Mouse (Mus musculus): ENCODE measurements around the gene Otulinl. TPM values are rescaled to one million over a fixed set of nuclear protein-coding genes. Genes with fewer than 3 reads are reported as not detected.

The Otulinl gene
- total and polyA plus RNA-seq, 3 experiments, result 0.84 to 2.5 (median 1.7) TPM

DNA sequence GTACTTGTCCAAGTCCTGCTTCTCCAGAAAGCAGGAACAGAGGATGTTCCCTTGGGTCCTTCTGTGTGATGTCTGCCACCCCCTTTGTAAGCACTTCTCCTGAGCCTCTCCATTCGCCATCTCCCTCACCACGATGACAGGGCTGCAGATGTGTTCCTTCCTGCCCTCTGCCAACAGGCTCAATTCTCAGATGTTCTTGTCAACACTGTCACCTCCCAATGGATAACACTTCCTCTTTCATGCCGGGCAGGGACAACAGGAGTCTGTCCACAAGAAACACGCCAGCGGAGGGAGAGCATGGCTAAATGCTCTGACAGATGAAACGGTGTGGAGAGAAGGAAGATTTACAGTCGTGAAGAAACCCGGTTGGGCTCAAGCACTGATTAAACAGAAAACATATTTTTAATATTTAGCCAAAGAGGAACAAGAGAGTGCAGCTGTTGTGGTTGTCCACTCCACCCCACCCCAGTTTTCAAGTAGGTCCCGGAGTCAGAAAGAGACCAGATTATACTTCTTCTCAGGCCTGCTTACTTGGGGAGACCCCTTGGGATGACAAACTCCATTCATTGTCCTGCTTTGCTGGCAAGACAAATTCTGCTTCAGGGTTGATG is 6.8 kb upstream of the Otulinl start:
- Histone ChIP-seq H3K4me3 (replicated peaks in 1 of 3; ENCODE audit: low read depth in 2 of 3, low read length in 2 of 3, poor library complexity in 1 of 3) (no peak overlapping the region), H3K36me3 (replicated peaks in 1 of 2; ENCODE audit: control insufficient read depth in 1 of 2, insufficient read depth in 1 of 2, low read length in 1 of 2) (no peaks in the 10 kb centered on the region), H3K27ac (ENCODE audit: insufficient read depth, low read depth) (no peak overlapping the region), H3K9me3 (replicated peaks; ENCODE audit: low read length) (no peaks in the 10 kb centered on the region), H3K27me3 (replicated peaks) (peaks cover 4% of the 10 kb centered on the region), H3K9ac (ENCODE audit: insufficient read depth, low read depth) (no peak overlapping the region), H3K4me1 (ENCODE audit: control insufficient read depth in 1 of 2, insufficient read depth in 2 of 2) (peaks cover 3 to 5% of the 10 kb centered on the region in 2 experiments; a peak in 2 of 4 replicates), H3K4me2 (ENCODE audit: insufficient read depth, low read depth, poor library complexity, severe bottlenecking) (no peak overlapping the region), H3K79me2 (replicated peaks; ENCODE audit: control insufficient read depth, extremely low read depth, insufficient read depth, poor library complexity, severe bottlenecking) (no peaks in the 10 kb centered on the region)
- no peak for DNase-seq (ENCODE audit: extremely low read depth)
- TF ChIP-seq MEF2A (IDR thresholded peaks at IDR 0.05; ENCODE audit: borderline replicate concordance, low read depth, low read length) (no peak), MXI1 (IDR thresholded peaks at IDR 0.05; ENCODE audit: low read depth, low read length) (no peak), POLR2A (IDR thresholded peaks at IDR 0.05; ENCODE audit: low read depth, low read length) (no peak), SMC3 (IDR thresholded peaks at IDR 0.05; ENCODE audit: low read depth, low read length) (no peak), GABPA (IDR thresholded peaks at IDR 0.05; ENCODE audit: insufficient replicate concordance, low read depth, low read length) (no peak), BHLHE40 (IDR thresholded peaks at IDR 0.05; ENCODE audit: low read depth, low read length) (no peak), ZNF384 (IDR thresholded peaks at IDR 0.05; ENCODE audit: low read depth, low read length) (no peak), IRF4 (IDR thresholded peaks at IDR 0.05; ENCODE audit: low read depth, low read length) (no peak), KAT2A (IDR thresholded peaks at IDR 0.05; ENCODE audit: insufficient replicate concordance, low read length) (no peak), EP300 (IDR thresholded peaks at IDR 0.05; ENCODE audit: low read length) (no peak), E2F4 (IDR thresholded peaks at IDR 0.05; ENCODE audit: insufficient replicate concordance, low read depth, low read length) (no peak), MAFK (IDR thresholded peaks at IDR 0.05; ENCODE audit: insufficient replicate concordance, low read length) (no peak), ZKSCAN1 (IDR thresholded peaks at IDR 0.05; ENCODE audit: borderline replicate concordance, low read depth, low read length) (no peak)
- dilution Hi-C loops (cut with MboI; ENCODE audit: extremely low pct_ligation_motif_present, extremely low pct_unique_long_range_greater_than_20kb, low sequenced_read_pairs) (no loop called here), in situ Hi-C loops (cut with MboI; ENCODE audit: low pct_ligation_motif_present, low pct_unique_long_range_greater_than_20kb, low sequenced_read_pairs) (no loop called here)

DNA sequence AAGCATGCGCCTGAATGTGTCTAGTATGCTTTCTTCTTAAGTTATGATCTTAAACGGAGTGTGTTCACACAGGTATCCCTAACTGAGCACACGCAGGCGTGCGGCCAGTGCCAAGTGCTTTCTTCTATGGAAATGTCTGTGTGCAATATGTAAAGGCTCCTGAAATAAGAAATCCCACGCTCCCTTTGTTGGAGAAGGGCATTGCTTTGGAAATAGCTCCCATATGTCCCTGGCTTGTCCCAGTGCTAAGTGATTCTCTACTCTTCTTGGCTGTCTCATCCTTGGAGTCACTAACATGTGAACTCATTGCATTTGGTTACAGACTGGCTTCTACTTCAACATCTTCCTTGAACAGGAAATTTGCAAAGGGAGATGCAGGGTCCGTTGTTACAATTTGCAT is 3.4 kb upstream of the Otulinl start:
- peaks cover 23% of the 10 kb centered on the region for H3K27me3 ChIP-seq (replicated peaks)

More for the DNA sequence above, 3.4 kb upstream of the Otulinl start:
- H3K79me2 ChIP-seq (replicated peaks; ENCODE audit: control insufficient read depth, extremely low read depth, insufficient read depth, poor library complexity, severe bottlenecking), result no peaks in the 10 kb centered on the region
- DNase-seq (ENCODE audit: extremely low read depth), result no peak
- H3K9ac ChIP-seq (ENCODE audit: insufficient read depth, low read depth), result no peak overlapping the region
- H3K4me1 ChIP-seq (ENCODE audit: control insufficient read depth in 1 of 2, insufficient read depth in 2 of 2), result peaks cover 6 to 15% of the 10 kb centered on the region in 2 experiments
- H3K4me2 ChIP-seq (ENCODE audit: insufficient read depth, low read depth, poor library complexity, severe bottlenecking), result no peak overlapping the region
- no peaks in the 10 kb centered on the region for H3K9me3 ChIP-seq (replicated peaks; ENCODE audit: low read length)
- no peak overlapping the region for H3K4me3 ChIP-seq (replicated peaks in 1 of 3; ENCODE audit: low read depth in 2 of 3, low read length in 2 of 3, poor library complexity in 1 of 3)
- no peak for TF ChIP-seq KAT2A (IDR thresholded peaks at IDR 0.05; ENCODE audit: insufficient replicate concordance, low read length)
- TF ChIP-seq JUND (conservative IDR thresholded peaks at IDR 0.05; ENCODE audit: low read depth, low read length), result no peak
- TF ChIP-seq MEF2A (IDR thresholded peaks at IDR 0.05; ENCODE audit: borderline replicate concordance, low read depth, low read length), result no peak
- TF ChIP-seq TBP (conservative IDR thresholded peaks at IDR 0.05; ENCODE audit: low read depth, low read length), result no peak
- no peak for TF ChIP-seq ELF1 (IDR thresholded peaks at IDR 0.05; ENCODE audit: low read depth, low read length)
- no peak for TF ChIP-seq ZKSCAN1 (IDR thresholded peaks at IDR 0.05; ENCODE audit: borderline replicate concordance, low read depth, low read length)
- no peak for TF ChIP-seq JUN (IDR thresholded peaks at IDR 0.05; ENCODE audit: insufficient read depth, low read depth, low read length)
- TF ChIP-seq NRF1 (IDR thresholded peaks at IDR 0.05; ENCODE audit: low read depth, low read length), result no peak
- TF ChIP-seq ZNF384 (IDR thresholded peaks at IDR 0.05; ENCODE audit: low read depth, low read length), result no peak
- no peak for TF ChIP-seq UBTF (IDR thresholded peaks at IDR 0.05; ENCODE audit: low read depth, low read length)
- no peak for TF ChIP-seq ETS1 (conservative IDR thresholded peaks at IDR 0.05; ENCODE audit: low read depth, low read length)
- TF ChIP-seq RAD21 (IDR thresholded peaks at IDR 0.05; ENCODE audit: low read depth, low read length), result no peak
- TF ChIP-seq BHLHE40 (IDR thresholded peaks at IDR 0.05; ENCODE audit: low read depth, low read length), result no peak
- no peak for TF ChIP-seq EP300 (IDR thresholded peaks at IDR 0.05; ENCODE audit: low read length)
- TF ChIP-seq HCFC1 (IDR thresholded peaks at IDR 0.05; ENCODE audit: low read depth, low read length), result no peak
- TF ChIP-seq SIN3A (IDR thresholded peaks at IDR 0.05; ENCODE audit: low read length), result no peak
- H3K27ac ChIP-seq (ENCODE audit: insufficient read depth, low read depth), result no peak overlapping the region
- no peaks in the 10 kb centered on the region for H3K36me3 ChIP-seq (replicated peaks in 1 of 2; ENCODE audit: control insufficient read depth in 1 of 2, insufficient read depth in 1 of 2, low read length in 1 of 2)
- in situ Hi-C loops (cut with MboI; ENCODE audit: low pct_ligation_motif_present, low pct_unique_long_range_greater_than_20kb, low sequenced_read_pairs), result no loop called here
- dilution Hi-C loops (cut with MboI; ENCODE audit: extremely low pct_ligation_motif_present, extremely low pct_unique_long_range_greater_than_20kb, low sequenced_read_pairs), result no loop called here
